Mouse (Mus musculus): ENCODE results near the gene Ntrk1.

- no peak for TF ChIP-seq CTCF (IDR thresholded peaks at IDR 0.05; ENCODE audit: extremely low read depth, insufficient read depth, insufficient read length, insufficient replicate concordance)
- no peak for TF ChIP-seq POLR2A (IDR thresholded peaks at IDR 0.05; ENCODE audit: low read depth, low read length)
These were observed 17.5 kb upstream of the Ntrk1 start for GRCm38 (mm10) chr3:87812413-87812812.

Measured in spleen, adult 2 months (tissue).